Mouse (Mus musculus): Measurements from ENCODE around the gene Eif3m.

DNA sequence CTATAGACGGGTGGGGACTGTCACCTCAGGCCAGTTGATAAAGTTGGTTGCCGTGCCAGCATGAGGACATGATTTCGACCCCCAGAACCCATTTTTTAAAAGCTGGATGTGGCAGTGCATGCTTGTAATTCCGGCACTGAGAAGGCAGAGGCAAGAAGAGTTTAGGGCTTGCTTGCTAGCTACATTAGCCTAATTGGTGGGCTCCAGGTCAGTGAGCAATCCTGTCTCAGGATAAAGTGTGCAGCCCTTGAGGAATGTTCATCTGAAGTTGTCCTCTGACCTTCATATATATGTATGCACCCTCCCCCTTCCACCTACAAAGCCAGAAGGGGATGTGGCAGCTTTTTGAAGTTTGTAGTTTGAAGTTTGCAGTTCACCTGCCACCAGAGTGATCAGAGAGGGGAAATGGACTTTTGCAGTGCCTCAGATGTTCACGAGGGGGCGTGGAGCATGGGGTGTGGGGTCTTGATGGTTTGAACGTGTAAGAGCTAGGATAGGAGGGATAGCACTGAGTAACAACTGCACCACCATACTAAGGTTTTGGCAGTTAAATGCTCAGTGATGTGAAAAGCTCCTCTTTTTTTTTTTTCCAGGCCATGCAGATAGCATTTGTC is 21.2 kb upstream of the Eif3m start:
- no peak for TF ChIP-seq POLR2A (IDR thresholded peaks at IDR 0.05; ENCODE audit: borderline replicate concordance, control insufficient read depth, low read depth, low read length)
- no peak for TF ChIP-seq CTCF (IDR thresholded peaks at IDR 0.05; ENCODE audit: control insufficient read depth, insufficient read depth, low read length)
